Mouse (Mus musculus) lung, adult 2 months (tissue): Measurements from ENCODE around the gene Iqcn.

Source experiments
- CTCF ChIP-seq: fragments of 200-500 bp; IDR thresholded peaks from 2 replicates; pipeline ENCODE4 v1.5.1; 2011; ENCODE audit warnings: mild to moderate bottlenecking, low read length, control low read depth; ENCODE audit not compliant: insufficient read depth
- POLR2A ChIP-seq: fragments of 200-500 bp; IDR thresholded peaks from 2 replicates; pipeline ENCODE4 v1.6.1; 2011; ENCODE audit warnings: low read depth, mild to moderate bottlenecking, control low read depth, low read length, borderline replicate concordance; ENCODE audit errors: extremely low read depth

GRCm38 (mm10) chr8:70762118-70762517, 58.9 kb downstream of the Iqcn start:
- TF ChIP-seq CTCF (no peak), POLR2A (no peak)
